Mouse (Mus musculus) frontal cortex, postnatal 36 days (tissue): ENCODE measurements at regions not wholly inside any gene's neighbourhood (a gene's known extent, or its start where the extent isn't known, plus 50 kb on each side); places are given as distances from the start of the nearest gene placed in this dataset.
"Not testable (repeated sequence)": the region's sequence is repeated elsewhere in the genome, so short reads cannot be mapped to it uniquely, and the experiment has no call there.

ENCODE experiments used
- DNase-seq, 2 experiments: peaks; one replicate each; pipeline ENCODE4 v3.0.0; 2022; ENCODE audit warnings: low spot score in 2 of 2

DNA sequence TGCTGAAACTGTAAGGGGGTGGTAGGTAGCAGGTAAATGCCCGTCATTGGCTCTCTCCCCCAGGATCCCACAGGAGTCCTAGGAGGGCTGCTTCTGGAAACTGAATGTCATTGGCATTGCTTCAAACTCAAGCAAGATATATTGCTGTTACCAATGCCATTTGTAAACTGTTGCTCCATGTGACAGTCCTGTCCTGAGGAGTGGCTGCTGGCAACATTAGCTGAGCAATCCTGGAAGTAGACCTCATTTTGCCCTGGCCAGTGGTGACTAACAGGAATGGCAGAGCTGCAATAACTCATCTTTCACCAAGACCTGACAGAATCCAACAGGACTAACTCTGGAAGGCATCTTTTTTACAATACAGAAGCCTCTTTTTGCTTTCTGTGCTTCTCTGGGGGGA lies 143.2 kb downstream of the Gm815 start:
- no peak for DNase-seq

GRCm38 (mm10) chr19:27031030-27031700 lies 145.5 kb downstream of the Gm815 start:
- DNase-seq, result no peak

- no peak for DNase-seq
These were observed 146.9 kb downstream of the Gm815 start for GRCm38 (mm10) chr19:27032621-27033020.

DNA sequence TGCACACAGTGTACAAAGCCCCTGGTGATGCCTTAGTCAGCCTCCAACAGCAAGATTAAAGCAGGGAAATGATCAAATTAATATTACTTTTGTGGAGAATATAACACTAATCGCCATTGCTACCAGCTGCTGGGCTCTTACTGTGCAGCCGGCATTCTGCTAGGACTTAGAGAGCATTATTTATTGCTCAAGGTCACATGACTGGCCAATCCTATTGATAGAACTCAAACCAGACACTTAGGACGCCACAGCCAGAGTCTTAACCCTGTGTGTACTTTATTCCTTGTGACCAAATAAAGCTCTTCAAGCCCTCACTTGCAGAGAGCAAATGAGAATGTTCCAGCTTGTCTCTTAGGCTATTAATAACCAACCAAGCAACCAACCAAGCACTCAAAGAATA lies 152.6 kb downstream of the Gm815 start:
- DNase-seq, result no peak

DNA sequence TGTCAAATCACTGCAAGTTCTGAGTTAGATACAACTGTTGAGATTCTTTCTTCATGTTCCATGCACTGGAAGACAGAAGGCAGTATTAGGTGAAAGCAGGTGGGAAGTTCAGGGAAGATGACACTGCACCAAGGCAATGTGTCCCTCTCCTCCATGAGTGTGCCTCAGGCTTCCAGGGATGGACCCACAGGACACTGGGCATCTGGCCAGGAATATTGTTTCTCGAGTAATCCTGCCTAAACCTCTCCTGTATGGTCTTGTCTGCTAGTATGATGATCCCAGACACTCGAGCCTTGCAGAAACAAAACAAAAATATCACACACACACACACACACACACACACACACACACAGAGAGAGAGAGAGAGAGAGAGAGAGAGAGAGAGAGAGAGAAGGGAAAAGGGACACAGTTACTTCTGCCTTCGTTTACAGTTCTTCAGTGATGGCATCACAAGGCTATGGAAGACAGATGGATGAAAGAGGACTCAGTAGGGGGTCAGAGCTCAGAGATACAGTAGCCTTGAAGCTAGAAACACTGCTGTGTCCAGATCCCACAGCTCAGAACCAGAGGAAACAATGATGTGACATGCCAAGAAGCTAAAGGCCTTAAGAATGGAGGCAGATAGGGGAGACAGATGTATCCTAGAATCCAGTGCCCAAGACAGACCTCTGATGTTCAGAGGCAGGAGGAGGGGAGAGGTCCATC lies 154.8 kb downstream of the Gm815 start:
- no peak for DNase-seq

DNA sequence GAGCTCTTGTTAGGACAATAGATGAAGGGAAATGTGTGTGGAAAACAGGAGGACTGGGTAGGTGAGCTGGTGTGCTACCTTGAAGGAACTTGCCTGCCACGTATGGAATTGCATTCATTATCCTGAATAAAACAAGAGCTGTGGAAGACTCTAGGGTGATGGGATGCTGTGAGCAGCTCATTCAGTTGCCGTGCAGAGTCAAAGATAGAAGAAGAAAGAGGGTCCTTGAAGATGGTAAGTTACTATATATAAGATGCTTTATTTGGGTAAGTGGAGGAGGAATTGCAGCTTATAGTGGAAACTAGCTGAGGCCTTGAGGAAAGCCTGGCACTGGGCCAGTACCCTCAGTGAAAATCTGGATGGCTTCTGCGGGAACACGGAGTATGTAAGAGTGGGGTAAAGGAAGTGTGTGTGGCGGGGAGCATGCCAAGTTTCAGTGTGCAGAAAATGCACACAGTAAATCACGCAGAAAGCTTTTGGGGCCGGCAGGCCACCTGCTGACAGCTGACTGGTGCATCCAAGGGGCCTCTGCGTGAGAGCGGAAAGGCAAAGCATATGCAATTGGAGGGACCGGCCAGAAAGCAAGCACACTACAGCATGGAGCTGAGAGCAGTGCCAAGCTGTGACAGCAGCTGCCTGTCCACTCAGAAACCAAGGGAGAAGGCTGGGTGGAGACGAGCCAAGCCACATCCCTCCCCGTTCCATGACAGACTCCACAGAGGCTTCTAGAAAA lies 149.7 kb upstream of the Vldlr start:
- DNase-seq, result peak; percentile 81 to 87

DNA sequence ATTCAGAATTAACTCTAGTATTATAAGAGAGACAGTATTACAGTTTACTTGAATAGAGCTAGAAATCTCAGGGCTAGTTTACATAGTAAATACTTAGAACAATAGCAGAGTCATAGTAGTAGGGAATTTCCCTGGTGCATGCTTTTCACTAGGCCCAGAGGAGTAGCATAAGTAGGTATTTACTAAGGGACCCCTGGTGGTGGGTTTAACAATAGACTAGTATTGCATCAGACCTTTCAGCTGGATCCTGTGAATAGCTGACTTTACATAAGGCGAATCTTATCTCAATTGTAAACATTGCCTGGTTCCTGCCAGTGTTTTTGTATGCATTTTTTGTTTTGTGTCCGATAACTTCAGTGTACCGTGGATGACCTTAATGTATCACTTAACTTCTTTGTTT lies 143.0 kb upstream of the Vldlr start:
- no peak for DNase-seq

GRCm38 (mm10) chr19:27075019-27075418 lies 141.3 kb upstream of the Vldlr start:
- DNase-seq, result no peak

- DNase-seq, result peak; percentile 15 to 51
These were observed 139.3 kb upstream of the Vldlr start for GRCm38 (mm10) chr19:27076920-27077512.

DNA sequence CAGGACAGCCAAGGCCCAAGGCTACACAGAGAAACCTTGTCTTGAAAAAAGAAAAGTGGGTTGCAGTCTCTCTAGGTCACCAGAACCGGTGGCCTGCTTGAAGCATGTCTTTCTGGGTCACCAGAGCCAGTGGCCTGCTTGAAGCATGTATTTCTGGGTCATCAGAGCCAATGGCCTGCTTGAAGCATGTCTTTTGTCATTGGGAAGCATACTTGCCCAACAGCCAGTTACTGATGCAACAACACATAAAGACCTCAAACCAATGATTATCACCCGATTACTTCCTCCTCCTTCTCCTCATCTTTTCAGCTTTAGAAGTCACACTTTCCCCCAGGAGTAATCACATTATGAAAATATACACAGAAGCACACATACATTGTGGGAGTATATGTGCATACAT lies 128.9 kb upstream of the Vldlr start:
- no peak for DNase-seq

GRCm38 (mm10) chr19:27087833-27088232 lies 128.5 kb upstream of the Vldlr start:
- DNase-seq, result no peak

DNA sequence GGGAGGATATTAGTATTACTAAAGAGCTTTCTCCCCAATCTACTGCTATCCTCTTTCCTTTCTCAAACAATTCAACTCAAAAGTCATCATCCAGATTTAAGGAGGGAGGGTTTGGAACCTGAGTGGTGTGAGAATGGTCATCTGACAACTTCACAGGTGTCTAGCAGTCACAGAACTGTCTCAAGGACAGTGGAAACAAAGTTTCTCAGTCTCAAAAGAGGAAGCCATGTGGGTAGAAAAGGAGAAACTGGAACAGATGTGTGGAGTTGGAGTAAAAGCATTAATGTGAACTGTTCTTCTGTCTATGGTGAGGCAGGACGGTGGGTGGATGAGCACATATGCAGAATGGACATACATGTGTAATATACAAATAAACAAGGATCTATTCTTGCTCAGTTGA lies 127.2 kb upstream of the Vldlr start:
- DNase-seq, result no peak

DNA sequence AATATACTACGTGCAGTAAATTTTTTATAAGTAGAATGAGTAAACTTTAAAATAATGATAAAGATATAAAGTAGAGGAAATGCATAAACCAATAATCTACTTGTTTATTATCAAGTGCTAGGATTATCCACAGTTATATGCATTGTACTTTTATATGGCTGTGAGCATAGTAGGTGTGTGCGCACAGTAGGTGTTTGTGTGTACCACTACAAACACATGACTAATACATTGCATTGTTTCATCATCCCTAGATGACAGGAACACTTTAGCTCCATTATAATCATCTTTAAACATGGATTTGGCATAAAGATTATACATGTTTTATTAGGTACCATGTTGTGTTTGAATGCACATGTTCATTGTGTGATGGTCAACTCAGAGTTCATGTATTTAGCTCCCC lies 124.7 kb upstream of the Vldlr start:
- no peak for DNase-seq

DNA sequence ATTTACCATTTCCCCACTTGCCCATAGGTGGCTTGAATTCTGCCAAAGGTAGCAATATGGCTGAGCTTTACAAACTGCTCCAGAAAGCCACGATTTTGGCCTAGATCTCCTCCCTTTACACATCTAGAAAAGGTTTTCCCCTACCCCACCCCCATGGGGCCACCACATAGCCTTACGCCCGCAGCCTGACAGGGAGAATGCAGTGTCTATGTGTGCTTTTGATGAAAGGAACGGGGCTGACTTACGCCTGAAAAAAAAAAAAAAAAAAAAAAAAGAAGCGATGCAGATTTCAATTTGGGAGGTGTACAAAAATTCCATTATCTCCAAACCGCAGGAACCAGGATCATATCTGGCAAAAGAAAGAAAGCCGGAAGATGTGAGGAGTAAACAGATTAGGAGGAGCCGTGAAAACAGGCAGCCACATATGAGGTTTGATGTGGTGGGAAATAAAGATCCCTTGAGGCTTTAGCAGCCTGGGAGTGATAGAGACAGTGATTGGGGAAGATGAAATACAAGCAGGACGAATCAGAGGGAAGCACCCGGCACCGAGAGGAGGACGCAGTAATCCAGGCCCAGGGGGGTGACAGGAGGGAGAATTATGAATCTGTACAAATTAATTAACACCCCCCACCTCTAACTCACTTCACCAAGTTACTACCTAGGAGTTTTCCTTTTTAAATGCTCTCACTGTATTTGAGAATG lies 121.4 kb upstream of the Vldlr start:
- DNase-seq, result no peak

- no peak for DNase-seq
These were observed 116.4 kb upstream of the Vldlr start for GRCm38 (mm10) chr19:27099921-27100320.

DNA sequence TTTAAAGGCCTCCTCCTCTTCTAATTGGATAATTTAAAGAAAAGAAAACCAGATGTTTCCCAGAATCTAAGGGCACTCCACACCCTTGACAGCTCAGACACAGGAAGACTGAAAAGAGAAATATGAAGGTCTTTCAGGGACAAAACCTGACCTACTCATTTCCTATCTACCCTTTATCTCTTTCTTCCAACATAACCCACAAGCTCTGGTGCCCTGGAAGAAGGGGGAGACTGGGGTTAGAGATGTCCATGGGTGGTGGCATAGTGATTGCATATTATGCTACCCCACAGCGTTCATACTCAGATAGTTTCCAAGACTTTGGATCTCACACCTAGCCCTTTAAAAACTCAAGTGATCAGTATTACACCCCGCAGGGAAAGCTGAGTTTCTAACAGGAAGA lies 105.8 kb upstream of the Vldlr start:
- DNase-seq, result no peak

- DNase-seq, result no peak
These were observed 95.4 kb upstream of the Vldlr start for GRCm38 (mm10) chr19:27120876-27121275.

DNA sequence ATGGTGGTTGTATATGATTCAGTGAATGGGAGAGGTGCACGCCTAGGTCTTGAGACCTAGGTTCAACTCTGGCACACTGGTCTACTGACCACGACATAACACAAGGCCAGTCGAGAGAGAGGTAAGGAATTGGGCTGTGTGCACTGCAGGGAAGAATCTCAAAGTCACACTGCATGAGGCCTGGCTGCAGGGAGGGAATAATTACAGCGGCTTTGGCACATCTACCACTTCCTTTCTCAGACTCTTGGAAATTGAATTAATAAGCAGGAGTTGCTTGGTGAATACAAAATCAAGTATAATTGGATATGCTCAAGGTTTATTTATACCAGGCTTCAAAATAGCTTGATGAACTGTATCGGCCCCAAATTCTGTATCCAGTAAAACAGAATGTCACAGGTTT lies 93.9 kb upstream of the Vldlr start:
- DNase-seq, result no peak

DNA sequence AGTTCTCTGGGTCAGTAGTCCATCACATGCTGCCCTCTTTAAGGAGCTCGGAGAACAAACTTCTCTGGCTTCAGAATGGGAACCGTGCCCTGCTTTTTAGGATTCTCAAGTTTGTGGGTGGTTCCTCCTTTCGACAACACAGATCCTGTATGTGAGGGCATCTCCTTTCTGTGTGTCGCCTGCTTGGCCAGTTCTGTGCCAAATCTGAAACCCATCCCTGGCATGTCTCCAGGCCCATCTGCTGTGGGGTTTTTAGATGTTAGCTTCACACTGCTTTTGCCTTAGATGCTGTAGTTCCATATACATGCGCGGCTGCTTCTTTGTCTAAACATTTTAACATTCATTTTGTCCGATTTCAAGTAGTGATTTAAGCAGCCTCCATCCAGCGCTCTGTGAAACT lies 93.0 kb upstream of the Vldlr start:
- peak; percentile 80 to 91 for DNase-seq

- DNase-seq, result peak in 1 of 2 experiments; percentile 30
These were observed 92.3 kb upstream of the Vldlr start for GRCm38 (mm10) chr19:27123806-27124469.

GRCm38 (mm10) chr19:27128501-27128900 lies 87.8 kb upstream of the Vldlr start:
- not testable (repeated sequence) for DNase-seq
